Mouse (Mus musculus): Measurements from ENCODE around the gene Cd52.

GRCm38 (mm10) chr4:134123680-134124551 lies 29.0 kb upstream of the Cd52 start:
- TF ChIP-seq POLR2A (IDR thresholded peaks at IDR 0.05; ENCODE audit: insufficient read depth, low read depth, low read length) (no peak), CTCF (IDR thresholded peaks at IDR 0.05) (peak; percentile 94)

All from heart, adult 2 months (tissue).